Mouse (Mus musculus) bone marrow, adult 2 months (tissue): ENCODE data around the gene Tbc1d1. TPM values are rescaled to one million over a fixed set of nuclear protein-coding genes. Genes with fewer than 3 reads are reported as not detected.

Source experiments
- H3K27ac ChIP-seq: fragments of 200-500 bp; 2 replicates; pipeline ENCODE4 v1.5.1; 2012; ENCODE audit warnings: low read depth, mild to moderate bottlenecking, control low read depth, inconsistent platforms, low read length; ENCODE audit not compliant: control insufficient read depth, poor library complexity, insufficient read depth
- H3K4me1 ChIP-seq: fragments of 200-500 bp; 2 replicates; pipeline ENCODE4 v1.6.1; 2011; ENCODE audit warnings: low read length; ENCODE audit not compliant: control insufficient read depth, insufficient read depth
- H3K4me3 ChIP-seq: fragments of 200-500 bp; replicated peaks from 2 replicates; pipeline ENCODE3; 2011; ENCODE audit warnings: mild to moderate bottlenecking, low read depth, low read length, control low read depth; ENCODE audit not compliant: control insufficient read depth
- CTCF ChIP-seq: fragments of 200-500 bp; IDR thresholded peaks from 2 replicates; pipeline ENCODE4 v1.5.1; 2011; ENCODE audit warnings: low read length, control low read depth; ENCODE audit not compliant: control insufficient read depth, insufficient read depth
- POLR2A ChIP-seq: fragments of 200-500 bp; IDR thresholded peaks from 2 replicates; pipeline ENCODE4 v1.6.1; 2011; ENCODE audit warnings: low read depth, mild to moderate bottlenecking, control low read depth, low read length, borderline replicate concordance; ENCODE audit not compliant: control insufficient read depth
- WGBS: fragments of 180-500 bp; shearing (Covaris S2); methylation state at CpG from one replicate; pipeline ENCODE4 v1.1.7; 2018; 5-methylcytosine and 5-hydroxymethylcytosine counted together
- polyA plus RNA-seq: library from polyadenylated mRNA; stranded (reverse); fragments of >200 nt; gene quantifications from 2 replicates; pipeline ENCODE4 v1.2.4, GENCODE M21; 2011; ENCODE audit warnings: low replicate concordance; ENCODE audit not compliant: missing spikeins, insufficient read depth, insufficient read length

Gene Tbc1d1
- polyA plus RNA-seq, 1 experiment, result 10.3 TPM

GRCm38 (mm10) chr5:64165826-64166225 lies 9.7 kb downstream of the Tbc1d1 start:
- Histone ChIP-seq H3K4me1 (no peaks in the 10 kb centered on the region; the same call in 1 of the 2 replicates), H3K4me3 (no peak overlapping the region), H3K27ac (no peak overlapping the region)
- WGBS, result 76% methylated on average over 2 of the region's 2 CpGs
- TF ChIP-seq CTCF (no peak), POLR2A (no peak)

DNA sequence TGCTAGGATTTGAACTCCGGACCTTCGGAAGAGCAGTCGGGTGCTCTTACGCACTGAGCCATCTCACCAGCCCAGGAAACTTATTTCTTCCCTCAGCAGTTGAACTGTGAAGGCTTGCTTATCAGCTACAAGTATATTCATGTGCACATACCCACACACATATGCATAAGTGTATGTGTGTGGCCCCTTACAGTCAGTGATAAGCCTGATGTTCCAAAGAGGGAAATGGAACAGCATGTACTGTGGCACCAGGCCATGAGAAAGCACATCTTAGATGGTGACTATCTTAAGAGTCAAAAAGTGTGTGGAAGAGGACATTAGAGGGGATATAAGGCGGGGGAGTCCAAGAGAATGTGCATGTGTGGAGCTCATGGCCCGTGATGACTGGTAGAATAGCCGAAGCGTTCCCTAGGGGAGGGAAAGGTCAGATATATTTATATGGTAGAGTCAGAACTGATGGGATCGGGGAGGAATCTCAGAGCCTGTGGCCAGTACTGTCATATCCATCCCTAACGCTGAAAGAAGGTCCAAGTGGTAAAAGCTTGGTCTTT lies 13.0 kb downstream of the Tbc1d1 start:
- no peak overlapping the region for H3K27ac ChIP-seq
- 88% methylated on average over 10 of the region's 10 CpGs for WGBS
- H3K4me3 ChIP-seq, result no peak overlapping the region
- H3K4me1 ChIP-seq, result no peaks in the 10 kb centered on the region; the same call in 1 of the 2 replicates
- TF ChIP-seq POLR2A (no peak), CTCF (no peak)

- no peak for TF ChIP-seq CTCF
- TF ChIP-seq POLR2A, result no peak
- 78% methylated on average over 3 of the region's 3 CpGs for WGBS
- Histone ChIP-seq H3K27ac (no peak overlapping the region), H3K4me3 (no peak overlapping the region), H3K4me1 (no peaks in the 10 kb centered on the region)
Observed at GRCm38 (mm10) chr5:64172884-64173283, 16.8 kb downstream of the Tbc1d1 start.

DNA sequence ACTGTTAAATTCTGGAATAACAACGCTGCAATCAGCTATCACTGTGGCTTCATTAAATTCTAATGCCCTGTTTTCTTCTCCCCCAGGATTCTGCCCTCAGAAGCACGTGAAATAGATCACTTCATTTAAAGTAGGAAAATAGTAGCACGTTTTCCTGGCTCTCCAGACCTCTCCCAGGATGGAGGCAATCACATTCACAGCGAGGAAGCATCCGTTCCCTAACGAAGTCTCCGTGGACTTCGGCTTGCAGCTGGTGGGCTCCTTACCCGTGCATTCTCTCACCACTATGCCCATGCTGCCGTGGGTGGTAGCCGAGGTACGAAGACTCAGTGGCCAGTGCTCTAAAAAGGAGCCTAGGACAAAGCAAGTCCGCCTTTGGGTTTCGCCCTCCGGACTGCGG lies 17.2 kb downstream of the Tbc1d1 start:
- H3K4me3 ChIP-seq, result no peak overlapping the region
- no peak overlapping the region for H3K27ac ChIP-seq
- WGBS, result 87% methylated on average over 16 of the region's 16 CpGs
- TF ChIP-seq POLR2A (no peak), CTCF (no peak)
- no peaks in the 10 kb centered on the region; the same call in 1 of the 2 replicates for H3K4me1 ChIP-seq

DNA sequence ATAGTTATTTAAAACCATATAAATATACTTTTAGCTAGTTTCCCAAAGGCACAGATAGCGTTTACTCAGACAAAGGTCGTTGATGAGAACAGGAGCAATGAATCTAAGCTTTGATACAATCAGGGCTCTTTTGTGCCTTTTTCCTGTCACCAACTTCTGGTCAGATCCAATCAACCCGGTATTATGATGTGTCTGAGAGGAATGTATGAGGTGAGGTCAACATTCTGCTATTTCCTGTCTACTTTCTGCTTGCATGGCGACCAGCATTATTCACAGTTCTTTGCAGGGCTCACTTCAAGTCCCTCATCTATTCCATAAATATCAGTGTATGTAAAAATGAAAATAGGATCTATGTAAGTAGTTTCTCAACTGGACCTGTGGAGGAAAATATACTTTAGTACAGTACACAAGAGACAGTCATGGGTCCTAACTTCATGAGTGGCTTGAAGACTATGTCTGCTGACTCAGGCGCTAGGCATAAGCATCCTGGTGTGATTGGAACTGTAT lies 18.4 kb downstream of the Tbc1d1 start:
- Histone ChIP-seq H3K4me1 (no peaks in the 10 kb centered on the region; the same call in 1 of the 2 replicates), H3K4me3 (no peak overlapping the region), H3K27ac (no peak overlapping the region)
- 75% methylated on average over 5 of the region's 5 CpGs for WGBS
- TF ChIP-seq CTCF (no peak), POLR2A (no peak)

DNA sequence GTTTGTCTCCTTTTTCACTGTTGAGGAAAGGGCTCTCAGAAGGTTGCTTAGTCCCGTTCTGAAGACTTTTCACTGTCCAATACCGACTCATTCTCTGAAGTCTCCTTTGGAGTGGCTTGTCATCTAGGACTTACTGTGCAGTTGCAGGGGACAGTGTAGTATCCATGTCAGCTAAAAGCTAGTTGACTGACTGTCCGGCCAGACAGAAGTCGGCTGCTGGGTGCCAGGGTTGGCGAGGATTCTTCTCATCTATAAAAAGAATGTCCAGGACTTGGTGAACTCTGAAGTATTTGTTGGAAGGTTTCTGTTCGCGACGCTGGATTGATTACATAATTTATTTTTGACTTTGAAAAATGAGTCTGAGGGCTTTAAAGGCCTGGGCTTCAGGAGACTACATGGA lies 24.4 kb downstream of the Tbc1d1 start:
- H3K27ac ChIP-seq, result no peak overlapping the region
- TF ChIP-seq CTCF, result no peak
- no peaks in the 10 kb centered on the region; the same call in 1 of the 2 replicates for H3K4me1 ChIP-seq
- 87% methylated on average over 8 of the region's 8 CpGs for WGBS
- no peak overlapping the region for H3K4me3 ChIP-seq

DNA sequence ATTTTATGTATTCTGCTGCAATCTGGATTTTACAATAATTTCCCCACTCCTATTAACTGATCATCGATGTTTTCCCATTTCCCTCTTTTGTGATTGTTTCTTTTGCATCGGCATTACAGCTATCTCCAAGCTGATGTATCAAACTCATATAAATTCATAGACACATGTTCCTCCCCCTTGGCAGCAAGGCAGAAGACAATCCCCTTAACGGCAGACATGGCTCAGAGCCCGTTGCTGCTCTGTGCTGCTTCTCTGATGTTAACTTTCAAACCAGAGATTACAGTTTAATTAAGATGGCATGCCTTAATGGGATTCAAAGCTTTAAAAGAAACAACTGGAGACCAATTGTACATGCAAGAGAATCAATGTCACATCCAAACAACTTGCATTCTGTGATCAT lies 27.6 kb downstream of the Tbc1d1 start:
- WGBS, result 88% methylated on average over 4 of the region's 4 CpGs
- Histone ChIP-seq H3K4me3 (no peak overlapping the region), H3K27ac (no peak overlapping the region), H3K4me1 (no peaks in the 10 kb centered on the region; the same call in 1 of the 2 replicates)
- TF ChIP-seq CTCF (no peak), POLR2A (no peak)

DNA sequence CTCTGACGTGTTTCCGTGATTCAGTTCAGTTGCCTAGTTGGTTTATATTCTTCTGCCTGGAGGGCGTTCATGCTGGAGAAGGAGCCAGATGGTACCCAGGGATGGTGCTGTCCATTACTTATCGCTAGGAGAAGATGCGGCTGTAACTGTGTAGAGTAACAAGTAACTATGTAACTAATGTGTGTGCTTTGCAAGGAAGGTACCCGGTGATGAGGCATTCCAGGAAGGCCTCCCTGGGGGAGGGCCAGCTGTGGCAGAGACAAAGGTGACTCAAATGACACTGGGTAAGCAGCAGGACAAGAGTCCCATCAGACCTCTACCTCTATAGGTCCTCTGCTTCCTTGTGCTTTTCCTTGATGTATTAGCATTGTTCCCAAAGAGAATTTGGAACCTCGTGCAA lies 29.2 kb downstream of the Tbc1d1 start:
- H3K27ac ChIP-seq, result no peak overlapping the region
- no peaks in the 10 kb centered on the region; the same call in 1 of the 2 replicates for H3K4me1 ChIP-seq
- no peak overlapping the region for H3K4me3 ChIP-seq
- 87% methylated on average over 7 of the region's 7 CpGs for WGBS
- no peak for TF ChIP-seq POLR2A
- TF ChIP-seq CTCF, result no peak

GRCm38 (mm10) chr5:64186566-64186965 lies 30.5 kb downstream of the Tbc1d1 start:
- Histone ChIP-seq H3K4me1 (no peaks in the 10 kb centered on the region; the same call in 1 of the 2 replicates), H3K27ac (no peak overlapping the region), H3K4me3 (no peak overlapping the region)
- TF ChIP-seq CTCF, result no peak
- 74% methylated on average over 5 of the region's 5 CpGs for WGBS
